Mouse (Mus musculus) CH12.LX (cell line): Measurements from ENCODE around the gene Mroh2a. TPM values are rescaled to one million over a fixed set of nuclear protein-coding genes. Genes with fewer than 3 reads are reported as not detected.

Source experiments
- DNase-seq: peaks from one replicate; pipeline ENCODE4 v3.0.0-alpha.2; 2013; ENCODE audit errors: extremely low read depth
- H3K27ac ChIP-seq: 2 replicates; pipeline ENCODE4 v1.5.1; 2012; ENCODE audit warnings: low read depth, mild to moderate bottlenecking, control low read depth, moderate library complexity; ENCODE audit not compliant: insufficient read depth
- H3K27me3 ChIP-seq: replicated peaks from 2 replicates; pipeline ENCODE3; 2012; ENCODE audit warnings: inconsistent platforms
- H3K36me3 ChIP-seq, 2 experiments: replicated peaks in 1 of 2; 2 replicates each; pipeline versions ENCODE3 to v1.6.1; 2012; ENCODE audit warnings: inconsistent platforms in 1 of 2, low read length in 1 of 2, mild to moderate bottlenecking in 1 of 2, mixed read lengths in 1 of 2, moderate library complexity in 1 of 2; ENCODE audit not compliant: control insufficient read depth in 1 of 2, insufficient read depth in 1 of 2
- H3K4me1 ChIP-seq, 2 experiments: 2 replicates each; pipeline ENCODE4 v1.6.1; 2012; ENCODE audit warnings: inconsistent platforms in 1 of 2, moderate library complexity in 1 of 2; ENCODE audit not compliant: insufficient read depth in 2 of 2, control insufficient read depth in 1 of 2
- H3K4me2 ChIP-seq: 2 replicates; pipeline ENCODE4 v1.6.1; 2012; ENCODE audit warnings: low read depth, mild to moderate bottlenecking, control low read depth; ENCODE audit not compliant: poor library complexity, insufficient read depth, severe bottlenecking
- H3K4me3 ChIP-seq, 3 experiments: fragments of 150-350 bp in 1 of 3; sonication (generic) in 1 of 3; replicated peaks in 1 of 3; 2 replicates each; pipeline versions ENCODE3 to v1.5.1; 2011 to 2012; ENCODE audit warnings: low read depth in 2 of 3, low read length in 2 of 3, mild to moderate bottlenecking in 2 of 3, moderate library complexity in 2 of 3, control low read depth in 1 of 3, improper control_type of control experiment in 1 of 3, inconsistent platforms in 1 of 3, mixed read lengths in 1 of 3; ENCODE audit not compliant: poor library complexity in 1 of 3
- H3K79me2 ChIP-seq: replicated peaks from 2 replicates; pipeline ENCODE4 v1.6.1; 2012; ENCODE audit warnings: mild to moderate bottlenecking, moderate library complexity; ENCODE audit not compliant: control insufficient read depth, poor library complexity, insufficient read depth, severe bottlenecking; ENCODE audit errors: extremely low read depth
- H3K9ac ChIP-seq: 2 replicates; pipeline ENCODE4 v1.6.1; 2012; ENCODE audit warnings: low read depth, mild to moderate bottlenecking, control low read depth, moderate library complexity; ENCODE audit not compliant: insufficient read depth
- H3K9me3 ChIP-seq: replicated peaks from 2 replicates; pipeline ENCODE3; 2012; ENCODE audit warnings: low read length, inconsistent platforms, mixed read lengths
- BHLHE40 ChIP-seq: IDR thresholded peaks from 2 replicates; pipeline ENCODE4 v1.6.1; 2011; ENCODE audit warnings: mild to moderate bottlenecking, low read depth, low read length, improper control_type of control experiment
- ELF1 ChIP-seq: IDR thresholded peaks from 2 replicates; pipeline ENCODE4 v1.6.1; 2014; ENCODE audit warnings: low read depth, mild to moderate bottlenecking, inconsistent platforms, low read length, improper control_type of control experiment
- EP300 ChIP-seq: IDR thresholded peaks from 2 replicates; pipeline ENCODE4 v1.6.1; 2011; ENCODE audit warnings: low read length, improper control_type of control experiment
- JUND ChIP-seq: conservative IDR thresholded peaks from 2 replicates; pipeline ENCODE4 v1.6.1; 2011; ENCODE audit warnings: low read depth, low read length, improper control_type of control experiment
- MYC ChIP-seq: IDR thresholded peaks from 2 replicates; pipeline ENCODE4 v1.6.1; 2011; ENCODE audit warnings: low read depth, mild to moderate bottlenecking, improper control_type of control experiment, low read length
- NELFE ChIP-seq: IDR thresholded peaks from 2 replicates; pipeline ENCODE4 v1.6.1; 2011; ENCODE audit warnings: low read depth, low read length, improper control_type of control experiment
- POLR2A ChIP-seq: IDR thresholded peaks from 2 replicates; pipeline ENCODE4 v1.6.1; 2011; ENCODE audit warnings: low read depth, mild to moderate bottlenecking, improper control_type of control experiment, low read length
- TCF12 ChIP-seq: IDR thresholded peaks from 2 replicates; pipeline ENCODE4 v1.6.1; 2014; ENCODE audit warnings: low read depth, mild to moderate bottlenecking, inconsistent platforms, low read length, improper control_type of control experiment
- USF1 ChIP-seq: IDR thresholded peaks from 2 replicates; pipeline ENCODE4 v1.6.1; 2014; ENCODE audit warnings: low read depth, mild to moderate bottlenecking, inconsistent platforms, low read length, improper control_type of control experiment
- ZC3H11A ChIP-seq: IDR thresholded peaks from 2 replicates; pipeline ENCODE4 v1.6.1; 2012; ENCODE audit warnings: low read depth, mild to moderate bottlenecking, inconsistent platforms, low read length, improper control_type of control experiment
- dilution Hi-C: fragments of 300-500 bp; cut with MboI; formaldehyde crosslinking; loops from 2 replicates; pipeline ENCODE4 v1.14.3; 2020; ENCODE audit warnings: low sequenced_read_pairs; ENCODE audit not compliant: extremely low pct_unique_long_range_greater_than_20kb, extremely low pct_ligation_motif_present
- in situ Hi-C: fragments of 300-500 bp; cut with MboI; formaldehyde crosslinking; loops from 3 replicates; pipeline ENCODE4 v1.14.3; 2019; ENCODE audit warnings: low sequenced_read_pairs, low pct_ligation_motif_present, low pct_unique_long_range_greater_than_20kb, mixed read lengths
- polyA plus RNA-seq: library from polyadenylated mRNA; unstranded; fragments of >175 nt; gene quantifications from 2 replicates; pipeline ENCODE4 v1.2.1, GENCODE M21; 2012; ENCODE audit warnings: low read depth; ENCODE audit not compliant: insufficient read length
- total RNA-seq, 2 experiments: library from RNA; depleted of rRNA; stranded (reverse); fragments of 300-350 nt in 1 of 2; fragments of >200 nt in 1 of 2; gene quantifications; 2 replicates each; pipeline ENCODE4 v1.2.3; 2012 to 2014

Mroh2a gene
- total and polyA plus RNA-seq, 3 experiments = 0.17 to 1.0 TPM; not detected in 1

- no peaks in the 10 kb centered on the region for H3K36me3 ChIP-seq
- H3K27ac ChIP-seq = no peak overlapping the region
- H3K4me1 ChIP-seq = no peaks in the 10 kb centered on the region
- H3K79me2 ChIP-seq = no peaks in the 10 kb centered on the region
- in situ Hi-C loops = no loop called here
- dilution Hi-C loops = no loop called here
- TF ChIP-seq MYC (no peak), BHLHE40 (peak; percentile 20; the same call in 1 of the 2 replicates)
- H3K9me3 ChIP-seq = peaks cover 72% of the 10 kb centered on the region
- DNase-seq = no peak
- H3K4me2 ChIP-seq = no peak overlapping the region
- H3K9ac ChIP-seq = no peak overlapping the region
- peaks cover 34% of the 10 kb centered on the region for H3K27me3 ChIP-seq
- H3K4me3 ChIP-seq = no peak overlapping the region
Observed at GRCm38 (mm10) chr1:88240579-88240978, 13.8 kb downstream of the Mroh2a start.

- Histone ChIP-seq H3K4me3 (no peak overlapping the region), H3K36me3 (no peaks in the 10 kb centered on the region), H3K79me2 (no peaks in the 10 kb centered on the region), H3K9ac (no peak overlapping the region)
- dilution Hi-C loops = no loop called here
- in situ Hi-C loops = no loop called here
- no peak for TF ChIP-seq JUND
- no peak for TF ChIP-seq EP300
- TF ChIP-seq POLR2A = no peak
- TF ChIP-seq, all 38 proteins: peak for 0
- Histone ChIP-seq H3K4me2 (no peak overlapping the region), H3K27me3 (peaks cover 17% of the 10 kb centered on the region), H3K9me3 (peaks cover 72% of the 10 kb centered on the region), H3K27ac (no peak overlapping the region), H3K4me1 (no peaks in the 10 kb centered on the region)
- no peak for DNase-seq
Observed at GRCm38 (mm10) chr1:88243861-88244260, 17.1 kb downstream of the Mroh2a start.

GRCm38 (mm10) chr1:88245881-88246280 lies 19.1 kb downstream of the Mroh2a start:
- TF ChIP-seq MYC (no peak), TCF12 (no peak), USF1 (no peak), NELFE (no peak), ELF1 (no peak), ZC3H11A (no peak)
- no peaks in the 10 kb centered on the region for H3K4me1 ChIP-seq
- dilution Hi-C loops = no loop called here
- peaks cover 72% of the 10 kb centered on the region for H3K9me3 ChIP-seq
- in situ Hi-C loops = no loop called here
- no peak overlapping the region for H3K4me2 ChIP-seq
- no peak overlapping the region for H3K27ac ChIP-seq
- H3K27me3 ChIP-seq = peaks cover 9% of the 10 kb centered on the region
- no peaks in the 10 kb centered on the region for H3K36me3 ChIP-seq
- DNase-seq = no peak
- H3K9ac ChIP-seq = no peak overlapping the region
- H3K79me2 ChIP-seq = no peaks in the 10 kb centered on the region
- no peak overlapping the region for H3K4me3 ChIP-seq
